Mouse (Mus musculus) heart, adult 18-20 months (tissue): ENCODE measurements around the gene Gm6525. TPM values are rescaled to one million over a fixed set of nuclear protein-coding genes. Genes with fewer than 3 reads are reported as not detected.

ENCODE experiments used
- DNase-seq, 2 experiments: peaks; one replicate each; pipeline ENCODE4 v3.0.0; 2021 to 2022; ENCODE audit warnings: mixed read lengths in 1 of 2
- total RNA-seq, 2 experiments: library from RNA; stranded (reverse); gene quantifications; 2 replicates each; pipeline ENCODE4 v1.2.3; 2021

Gene Gm6525
- total RNA-seq, 2 experiments from 2014 or later: not detected

GRCm38 (mm10) chr3:84169393-84170005 is 4.4 kb upstream of the Gm6525 start:
- DNase-seq: no peak

- no peak for DNase-seq
Measured at GRCm38 (mm10) chr3:84172406-84172805, 1.5 kb upstream of the Gm6525 start.

DNA sequence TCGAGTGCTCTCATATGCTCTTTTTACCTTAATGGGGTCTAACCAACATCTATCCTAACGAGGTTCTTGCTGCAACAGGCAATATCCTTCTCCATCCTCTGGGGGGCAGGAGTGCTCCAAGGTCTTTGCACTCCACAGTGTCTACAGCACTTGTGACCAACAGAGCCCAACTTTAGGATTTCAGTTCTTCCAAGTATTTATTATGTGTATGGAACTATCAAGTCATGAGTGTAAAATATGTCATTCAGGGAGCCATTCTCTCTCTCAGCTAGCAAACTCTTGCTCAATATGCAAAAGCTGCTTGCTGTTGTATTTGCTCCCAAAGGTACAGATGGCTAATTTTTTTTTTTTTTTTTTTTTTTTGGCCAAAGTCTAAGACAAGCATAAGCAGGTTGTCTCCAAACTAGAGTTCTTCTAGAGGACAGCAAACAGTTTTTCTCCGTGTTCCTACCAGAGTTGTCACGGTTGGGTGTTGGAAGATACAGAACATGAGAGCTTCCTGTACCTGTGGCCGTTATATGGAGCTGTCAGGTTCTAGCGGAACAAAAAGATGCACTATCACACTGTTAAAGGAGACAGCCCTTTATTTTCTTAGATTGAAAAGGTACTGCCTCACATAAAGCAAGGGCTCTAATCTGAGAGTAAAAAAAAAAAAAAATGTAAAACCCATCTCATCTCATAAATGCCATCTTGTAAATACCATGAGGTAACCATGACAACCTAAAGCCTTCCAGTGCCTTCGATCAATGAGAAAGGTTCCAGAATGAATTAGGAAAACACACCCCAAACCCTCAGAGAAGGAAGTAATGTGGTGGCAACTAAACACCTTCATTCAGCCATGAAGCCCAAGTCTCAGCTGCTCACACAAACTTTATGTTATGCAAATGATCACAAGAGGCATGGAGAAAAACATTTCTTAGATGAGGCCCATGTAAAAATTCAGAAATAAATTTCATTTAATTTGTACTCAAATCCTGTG is 1.7 kb downstream of the Gm6525 start:
- peak; percentile 70 to 88 for DNase-seq

GRCm38 (mm10) chr3:84177834-84178233 is 3.9 kb downstream of the Gm6525 start:
- DNase-seq: no peak

DNA sequence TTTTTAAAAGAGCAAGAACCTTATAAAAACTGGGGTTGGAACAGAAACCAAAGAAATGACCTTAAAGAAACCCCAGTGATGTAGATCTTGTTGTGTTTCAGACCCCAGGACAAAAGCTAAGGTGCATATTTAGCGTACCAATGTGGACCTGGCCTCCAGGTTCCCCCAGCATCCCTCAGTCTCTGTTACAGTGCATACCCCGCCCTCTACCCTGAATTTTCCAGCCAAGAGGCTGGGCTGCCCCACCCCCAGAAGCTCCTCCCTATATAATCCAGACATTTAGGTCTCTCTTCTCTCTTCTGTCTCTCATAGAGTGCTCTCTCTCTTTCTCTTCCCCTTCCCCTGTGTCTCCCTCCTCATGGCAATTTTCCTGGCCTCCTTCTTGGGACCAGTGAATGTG is 6.4 kb downstream of the Gm6525 start:
- DNase-seq: no peak

DNA sequence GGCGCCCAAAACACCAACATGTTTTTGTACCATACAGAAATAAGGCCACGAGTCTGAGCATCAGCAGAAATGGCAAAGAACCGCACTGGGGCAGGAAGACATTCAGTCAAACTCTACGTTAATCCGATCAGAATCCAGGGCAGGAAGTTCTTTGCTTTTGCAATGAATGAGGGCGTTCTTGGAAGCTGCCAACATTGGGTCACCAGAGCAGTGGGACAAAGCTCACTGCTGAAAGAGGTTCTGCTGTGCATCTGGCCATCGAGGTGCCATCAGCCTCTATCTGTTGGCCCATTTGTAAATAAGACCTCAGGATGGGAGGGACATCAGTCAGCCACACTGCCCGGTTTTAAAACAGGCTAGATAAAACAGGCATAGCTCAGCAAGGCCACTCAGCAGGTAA is 7.2 kb downstream of the Gm6525 start:
- no peak for DNase-seq

GRCm38 (mm10) chr3:84181717-84182116 is 7.8 kb downstream of the Gm6525 start:
- DNase-seq: no peak

GRCm38 (mm10) chr3:84189629-84190173 is 15.8 kb downstream of the Gm6525 start:
- DNase-seq: peak in 1 of 2 experiments; percentile 10

GRCm38 (mm10) chr3:84190513-84191061 is 16.7 kb downstream of the Gm6525 start:
- peak; percentile 17 to 49 for DNase-seq

GRCm38 (mm10) chr3:84191141-84191881 is 17.4 kb downstream of the Gm6525 start:
- DNase-seq: no peak

- no peak for DNase-seq
Measured at GRCm38 (mm10) chr3:84193881-84194280, 20.0 kb downstream of the Gm6525 start.

GRCm38 (mm10) chr3:84198229-84198628 is 24.3 kb downstream of the Gm6525 start:
- no peak for DNase-seq

GRCm38 (mm10) chr3:84199516-84199915 is 25.6 kb downstream of the Gm6525 start:
- no peak for DNase-seq

DNA sequence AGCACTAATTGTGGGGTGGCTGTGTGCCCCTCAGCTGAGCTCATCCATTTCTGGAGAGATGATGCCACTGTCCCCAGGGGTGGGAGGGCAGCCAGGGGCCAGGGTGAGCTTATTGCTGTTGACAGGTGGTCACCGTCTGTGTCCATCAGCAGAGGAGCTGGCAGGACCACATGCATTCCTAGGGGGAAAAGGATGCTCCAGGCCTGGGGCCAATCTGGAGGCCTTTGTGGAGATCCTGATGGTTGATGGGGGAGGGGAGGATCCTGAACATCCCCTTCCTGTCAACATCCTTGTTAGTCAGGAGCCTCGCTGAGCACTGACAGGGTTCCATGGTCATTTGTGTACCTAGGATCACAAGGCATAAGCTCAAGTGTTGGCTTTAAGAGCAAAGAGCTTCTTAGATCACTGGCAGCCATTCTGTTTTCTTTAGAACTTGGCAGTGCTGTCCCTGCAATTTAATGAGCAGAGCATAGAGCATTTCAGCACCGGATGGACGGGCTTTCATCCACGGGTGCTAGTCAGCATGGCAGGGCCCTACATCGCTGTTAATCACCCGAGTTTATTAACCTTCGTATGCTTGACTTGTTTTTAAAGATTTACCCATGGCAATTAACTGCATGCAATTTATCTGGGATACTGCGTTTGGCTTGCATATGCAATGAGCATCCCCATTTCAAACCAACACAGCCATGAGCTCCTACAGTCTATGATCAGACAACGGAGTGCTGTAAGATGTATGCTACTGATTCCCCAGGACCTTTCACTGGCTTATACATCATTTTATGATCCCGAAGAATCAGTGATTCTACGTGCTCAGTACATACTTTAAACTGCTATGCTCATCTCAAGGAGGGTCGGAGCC is 26.9 kb downstream of the Gm6525 start:
- no peak for DNase-seq

GRCm38 (mm10) chr3:84204640-84205039 is 30.7 kb downstream of the Gm6525 start:
- DNase-seq: no peak

DNA sequence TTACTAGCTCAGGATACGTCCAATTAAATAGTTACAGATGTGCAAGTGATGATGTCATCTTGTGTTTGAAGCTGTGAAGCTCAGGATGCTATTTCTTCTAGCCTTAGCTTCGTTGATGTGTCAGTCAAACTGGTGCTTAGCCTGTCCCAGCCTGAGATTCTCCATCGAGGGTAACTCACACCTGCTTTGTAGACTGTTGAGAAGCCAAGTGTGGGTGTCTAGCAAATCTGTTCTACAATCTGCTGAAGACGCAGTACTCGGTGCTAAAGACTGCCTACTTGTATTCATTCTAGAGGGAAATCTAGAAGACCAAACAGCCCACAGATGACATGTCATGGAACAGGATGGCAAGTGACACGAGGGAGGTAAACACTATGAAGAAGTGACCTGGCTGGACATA is 31.7 kb downstream of the Gm6525 start:
- DNase-seq: no peak

DNA sequence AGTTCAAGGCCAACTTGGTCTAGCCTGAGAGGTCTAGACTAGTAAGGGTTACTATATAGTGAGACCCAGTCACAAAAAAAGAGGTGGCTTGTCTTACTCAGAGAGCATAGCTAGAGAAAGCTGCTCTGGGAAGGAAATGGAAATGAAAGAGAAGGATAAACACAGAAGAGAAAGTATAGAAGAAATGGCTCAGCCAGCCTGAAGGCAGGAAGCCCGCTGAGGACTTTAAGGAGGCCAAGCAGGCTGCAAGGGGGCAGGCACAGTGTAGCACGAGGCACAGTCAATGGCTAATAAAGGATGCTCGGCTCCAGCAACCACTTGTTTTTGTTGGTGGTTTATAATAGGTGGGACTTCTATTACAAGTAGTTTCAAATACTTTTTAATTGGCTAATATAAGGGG is 32.2 kb downstream of the Gm6525 start:
- DNase-seq: no peak

DNA sequence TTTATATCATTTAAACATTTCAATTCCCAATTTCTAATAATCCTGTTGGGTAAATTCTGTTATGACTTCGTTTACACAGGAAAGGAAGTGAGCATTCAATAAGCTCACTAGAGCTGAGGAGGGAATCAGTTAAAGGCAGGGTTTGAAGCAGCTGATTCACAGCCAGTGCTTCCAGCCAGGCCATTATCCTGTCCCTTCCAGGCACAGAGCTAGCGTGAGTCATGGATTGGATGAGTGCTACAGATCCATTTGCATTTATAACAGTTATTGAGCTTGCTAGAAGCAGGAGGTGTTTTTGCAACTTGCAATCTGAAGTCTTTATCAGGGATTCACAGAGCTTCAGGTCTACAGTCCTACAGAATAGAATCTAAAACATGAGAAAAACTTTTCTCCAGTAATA is 33.5 kb downstream of the Gm6525 start:
- DNase-seq: no peak

DNA sequence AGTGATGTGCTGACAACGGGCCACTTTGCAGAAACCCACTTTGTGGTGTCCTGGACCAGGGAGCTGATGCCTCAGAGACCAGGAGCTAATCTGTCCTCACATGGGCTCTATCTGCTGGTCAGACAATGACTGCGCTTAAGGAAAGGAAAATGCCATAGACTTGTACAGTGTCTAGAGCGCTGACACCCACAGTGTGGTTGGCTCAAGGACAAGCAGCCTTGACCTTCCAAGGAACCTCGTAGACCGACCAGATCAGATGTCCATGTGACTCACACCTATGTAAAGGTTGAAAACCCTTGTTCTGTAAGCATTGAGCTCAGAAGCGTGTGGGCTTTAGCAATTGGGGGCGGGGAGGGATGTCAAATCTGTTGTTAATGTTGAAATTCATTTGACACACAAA is 34.6 kb downstream of the Gm6525 start:
- no peak for DNase-seq

- DNase-seq: no peak
Measured at GRCm38 (mm10) chr3:84208917-84209513, 35.1 kb downstream of the Gm6525 start.
